Mouse (Mus musculus): Measurements from ENCODE around the gene Nfia. TPM values are rescaled to one million over a fixed set of nuclear protein-coding genes. Genes with fewer than 3 reads are reported as not detected.

The Nfia gene
- total RNA-seq, 1 experiment from 2014 or later, result 11.4 TPM

DNA sequence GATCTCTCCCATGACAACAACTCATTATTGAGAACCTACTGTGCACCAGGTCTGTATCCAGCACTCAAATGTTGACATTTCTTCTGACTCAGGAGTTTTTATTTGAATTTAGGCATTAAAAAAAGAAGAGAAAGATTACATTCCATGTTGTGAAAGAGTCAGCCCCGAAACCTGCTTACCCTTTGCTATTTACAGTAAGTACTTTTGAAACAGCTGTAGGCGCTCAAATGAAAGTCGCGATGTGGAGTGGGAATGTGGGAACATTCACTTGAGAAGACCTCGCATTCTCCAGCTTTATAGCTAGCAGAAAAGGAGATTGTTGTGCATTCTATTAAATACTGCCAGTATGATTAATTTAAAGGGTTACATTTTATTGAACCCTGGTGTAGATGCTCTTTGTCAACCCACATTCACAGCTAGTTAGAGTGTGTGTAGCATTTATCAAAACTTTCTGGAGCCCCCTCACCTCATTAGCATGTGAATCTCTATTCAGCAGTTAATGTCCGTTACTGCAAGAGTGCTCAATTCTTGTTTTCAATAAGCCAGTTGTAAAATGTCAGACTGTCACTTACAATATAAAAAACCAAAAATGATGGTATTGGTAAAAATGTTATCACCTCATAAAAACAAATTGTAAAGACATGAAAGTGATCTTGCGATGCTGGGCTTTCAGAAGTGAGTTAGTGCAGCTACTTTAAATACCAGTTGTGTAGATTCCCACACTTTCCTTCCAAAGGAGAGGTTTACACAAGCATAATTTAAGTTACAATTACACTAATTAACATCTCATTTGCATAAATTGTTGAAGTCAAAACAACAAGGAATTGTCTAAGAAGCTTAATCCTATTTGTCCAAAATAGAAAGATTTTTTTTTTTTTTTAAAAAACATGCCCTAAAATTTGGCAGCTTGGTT is 33.6 kb downstream of the Nfia start:
- ATAC-seq (ENCODE audit: extremely low read depth, insufficient number of reproducible peaks, low FRiP score, poor library complexity, severe bottlenecking), result no peak

DNA sequence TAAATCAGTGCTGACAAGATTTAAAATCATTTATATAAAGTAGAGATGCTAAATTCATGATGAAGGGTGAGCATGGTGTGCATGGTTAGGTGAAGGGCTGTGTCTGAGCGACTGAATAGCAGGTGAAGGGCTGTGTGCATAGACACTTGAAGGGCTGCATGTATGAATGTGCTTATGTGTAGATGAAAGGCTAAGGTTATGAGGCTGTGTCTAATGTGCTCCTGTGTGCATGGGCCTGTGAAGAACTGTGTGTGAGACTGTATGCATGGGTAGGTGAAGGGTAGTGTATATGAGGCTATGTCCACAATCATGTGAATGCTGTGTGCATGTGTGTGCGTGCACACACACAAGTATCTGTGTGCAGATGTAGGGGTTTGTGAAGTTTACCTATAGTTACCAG is 34.4 kb downstream of the Nfia start:
- ATAC-seq (ENCODE audit: extremely low read depth, insufficient number of reproducible peaks, low FRiP score, poor library complexity, severe bottlenecking), result no peak

DNA sequence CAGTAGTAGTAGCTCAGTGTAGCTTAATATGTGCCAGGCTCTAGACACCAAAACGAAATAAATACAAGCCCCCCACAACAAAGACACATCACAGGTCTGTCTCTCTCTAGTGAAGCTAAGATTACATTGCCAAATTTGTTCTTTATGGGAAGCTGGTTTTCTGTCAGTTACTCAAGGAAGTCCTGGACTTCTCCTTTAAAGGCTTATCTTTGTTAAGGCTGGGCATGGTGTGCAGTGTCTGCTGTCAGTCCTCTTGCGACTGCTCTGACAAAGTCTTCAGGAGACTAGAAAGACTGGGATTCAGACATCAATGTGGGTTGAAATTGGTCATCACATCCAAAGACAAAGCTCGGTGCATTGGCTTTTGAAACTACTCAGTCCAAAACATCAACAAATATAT is 36.4 kb downstream of the Nfia start:
- ATAC-seq (ENCODE audit: extremely low read depth, insufficient number of reproducible peaks, low FRiP score, poor library complexity, severe bottlenecking), result no peak

DNA sequence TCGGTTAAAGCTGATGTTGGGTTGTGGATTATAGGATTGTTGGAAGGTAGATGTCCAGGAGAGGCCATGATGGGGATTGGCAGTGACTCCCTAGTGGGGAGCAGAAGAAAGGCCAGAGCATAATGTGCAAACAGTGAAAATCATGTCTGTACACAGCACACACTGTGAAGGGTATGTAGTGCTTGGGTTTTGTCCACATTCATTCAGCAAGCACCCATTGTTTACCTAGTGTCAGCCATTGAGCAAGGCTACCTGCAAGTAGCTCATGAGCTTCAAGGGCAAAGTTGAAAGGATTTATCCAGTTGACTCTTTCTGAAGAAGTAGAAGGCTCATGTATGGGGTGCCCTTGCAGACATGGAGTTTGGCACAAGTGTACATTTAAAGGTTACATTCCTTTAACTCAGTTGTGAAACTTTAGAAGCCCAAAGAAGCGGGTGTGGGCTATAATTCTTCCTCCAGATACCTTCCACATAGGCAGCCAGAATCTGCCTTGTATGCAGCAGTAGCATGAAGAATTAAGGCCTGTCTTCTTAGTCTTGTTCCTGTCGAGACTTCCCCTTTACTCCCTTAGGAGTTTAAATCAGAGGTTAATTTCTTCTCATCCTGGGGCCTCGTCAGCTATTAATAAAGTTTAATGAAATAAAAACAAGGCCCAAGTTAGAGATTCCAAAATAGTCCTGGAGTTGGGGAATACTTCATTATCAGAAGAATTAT is 37.2 kb downstream of the Nfia start:
- no peak for ATAC-seq (ENCODE audit: extremely low read depth, insufficient number of reproducible peaks, low FRiP score, poor library complexity, severe bottlenecking)

GRCm38 (mm10) chr4:97810348-97810939 is 37.9 kb downstream of the Nfia start:
- no peak for ATAC-seq (ENCODE audit: extremely low read depth, insufficient number of reproducible peaks, low FRiP score, poor library complexity, severe bottlenecking)

DNA sequence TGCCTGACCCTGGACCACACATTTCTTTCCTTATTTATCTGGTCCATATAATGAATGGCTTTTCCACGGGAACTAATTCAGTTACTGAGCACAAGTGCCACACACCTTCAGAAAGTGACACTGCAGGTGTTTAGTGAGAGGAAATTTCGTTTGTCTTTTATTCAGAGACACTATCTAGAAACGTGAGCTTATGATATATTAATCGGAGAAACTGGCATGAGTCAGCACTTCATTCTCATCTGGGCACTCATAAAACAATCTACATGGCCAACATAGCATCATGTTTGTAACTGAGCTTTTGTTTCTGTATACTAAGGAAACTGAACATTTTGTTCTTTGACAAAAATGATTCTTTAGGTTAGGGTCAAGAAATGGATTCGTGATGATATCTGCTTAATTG is 40.5 kb downstream of the Nfia start:
- ATAC-seq (ENCODE audit: extremely low read depth, insufficient number of reproducible peaks, low FRiP score, poor library complexity, severe bottlenecking), result no peak

DNA sequence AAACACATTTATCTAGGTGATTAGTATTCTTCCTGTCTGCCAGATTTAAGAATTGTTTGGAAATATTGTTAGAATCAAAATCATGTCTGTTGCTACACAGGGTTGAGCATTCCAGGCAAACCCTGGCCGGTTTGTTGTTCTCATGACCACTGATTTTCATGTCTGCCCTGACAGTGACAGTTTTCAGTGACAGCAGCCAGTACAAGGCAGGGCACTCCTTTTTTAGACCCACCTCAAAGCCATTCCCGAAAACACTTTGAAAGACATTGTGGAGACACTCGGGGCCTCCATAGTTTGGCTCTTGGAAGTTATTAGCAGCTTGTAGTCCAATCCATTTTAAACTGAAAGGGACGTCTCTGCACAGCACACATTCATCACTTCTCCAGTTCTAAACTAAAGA is 41.5 kb downstream of the Nfia start:
- ATAC-seq (ENCODE audit: extremely low read depth, insufficient number of reproducible peaks, low FRiP score, poor library complexity, severe bottlenecking), result no peak

DNA sequence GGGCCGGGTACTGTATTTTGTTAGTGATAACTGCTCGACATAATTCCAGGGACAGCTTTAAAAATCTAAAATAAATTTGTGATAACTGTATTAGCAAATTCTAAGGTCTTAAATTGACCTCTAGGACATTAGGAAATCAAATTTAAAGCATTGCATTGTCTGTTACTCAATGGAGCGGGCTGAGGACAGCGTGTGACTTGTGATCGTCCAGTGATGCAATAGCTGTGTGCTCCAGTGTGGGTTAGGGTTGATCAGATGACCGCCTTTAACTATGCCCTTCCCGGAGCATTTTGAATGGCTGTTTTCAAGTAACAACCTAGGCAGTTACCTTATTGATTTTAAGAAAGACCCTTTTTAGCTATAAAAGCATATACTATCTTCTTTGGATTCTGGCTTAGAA is 42.0 kb downstream of the Nfia start:
- ATAC-seq (ENCODE audit: extremely low read depth, insufficient number of reproducible peaks, low FRiP score, poor library complexity, severe bottlenecking), result no peak

DNA sequence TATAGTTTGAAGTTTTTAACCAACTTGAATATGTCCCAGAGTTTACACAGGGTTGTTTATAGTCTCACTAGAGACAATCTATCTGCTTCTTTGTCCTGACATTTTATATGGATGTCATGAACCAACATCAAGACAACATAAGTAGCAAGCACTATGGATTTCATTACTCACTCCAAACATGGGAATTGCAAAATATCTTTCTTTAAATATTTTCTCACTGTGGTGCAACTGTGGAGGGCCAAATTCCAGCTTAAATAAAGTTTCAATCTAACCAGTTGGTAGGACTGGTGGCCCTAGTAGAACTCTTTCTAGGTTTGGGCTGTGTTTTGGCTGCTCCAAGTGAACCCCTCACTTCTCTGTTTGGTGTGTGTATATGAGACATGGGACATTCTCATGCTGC is 43.5 kb downstream of the Nfia start:
- no peak for ATAC-seq (ENCODE audit: extremely low read depth, insufficient number of reproducible peaks, low FRiP score, poor library complexity, severe bottlenecking)

- no peak for ATAC-seq (ENCODE audit: extremely low read depth, insufficient number of reproducible peaks, low FRiP score, poor library complexity, severe bottlenecking)
These were observed 44.2 kb downstream of the Nfia start for GRCm38 (mm10) chr4:97816753-97817152.

GRCm38 (mm10) chr4:97817741-97818140 is 45.2 kb downstream of the Nfia start:
- no peak for ATAC-seq (ENCODE audit: extremely low read depth, insufficient number of reproducible peaks, low FRiP score, poor library complexity, severe bottlenecking)

GRCm38 (mm10) chr4:97818498-97818897 is 46.0 kb downstream of the Nfia start:
- ATAC-seq (ENCODE audit: extremely low read depth, insufficient number of reproducible peaks, low FRiP score, poor library complexity, severe bottlenecking), result no peak

GRCm38 (mm10) chr4:97819101-97819500 is 46.6 kb downstream of the Nfia start:
- ATAC-seq (ENCODE audit: extremely low read depth, insufficient number of reproducible peaks, low FRiP score, poor library complexity, severe bottlenecking), result no peak

GRCm38 (mm10) chr4:97820474-97821259 is 48.1 kb downstream of the Nfia start:
- ATAC-seq (ENCODE audit: extremely low read depth, insufficient number of reproducible peaks, low FRiP score, poor library complexity, severe bottlenecking), result no peak

DNA sequence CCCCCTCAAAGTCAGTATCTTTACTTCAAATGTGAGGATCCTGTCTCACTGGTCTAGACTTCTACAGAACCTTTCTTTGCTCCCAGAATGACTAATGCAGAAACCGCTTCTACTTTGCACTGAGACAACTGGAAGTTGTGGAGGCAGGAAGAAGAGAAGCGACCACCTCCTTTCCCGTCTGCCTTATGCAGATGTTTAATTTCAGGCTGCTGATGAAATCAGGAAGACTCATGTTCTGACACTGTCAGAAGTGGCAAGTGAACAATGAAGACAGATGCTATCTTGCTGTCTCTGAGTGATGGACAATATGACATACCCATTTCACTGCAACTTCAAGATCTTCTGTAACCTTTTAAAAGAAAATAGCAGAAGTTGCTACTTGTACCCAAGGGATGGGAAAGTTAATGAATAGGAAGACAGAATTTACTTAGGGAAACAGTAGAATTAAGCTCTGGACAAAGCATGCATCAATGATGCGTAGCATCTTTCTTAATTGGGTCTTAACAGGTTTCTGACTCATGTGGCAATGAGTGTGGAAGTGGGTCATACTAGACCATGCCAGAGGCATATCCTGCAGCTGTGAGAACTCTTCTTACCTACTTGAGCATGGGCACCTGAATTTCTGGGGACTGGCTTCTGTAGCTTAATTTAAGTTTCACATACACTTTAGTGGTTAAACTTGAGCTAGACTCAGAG is 49.2 kb downstream of the Nfia start:
- no peak for ATAC-seq (ENCODE audit: extremely low read depth, insufficient number of reproducible peaks, low FRiP score, poor library complexity, severe bottlenecking)

- ATAC-seq (ENCODE audit: extremely low read depth, insufficient number of reproducible peaks, low FRiP score, poor library complexity, severe bottlenecking), result no peak
These were observed 51.0 kb downstream of the Nfia start for GRCm38 (mm10) chr4:97823512-97823911.

DNA sequence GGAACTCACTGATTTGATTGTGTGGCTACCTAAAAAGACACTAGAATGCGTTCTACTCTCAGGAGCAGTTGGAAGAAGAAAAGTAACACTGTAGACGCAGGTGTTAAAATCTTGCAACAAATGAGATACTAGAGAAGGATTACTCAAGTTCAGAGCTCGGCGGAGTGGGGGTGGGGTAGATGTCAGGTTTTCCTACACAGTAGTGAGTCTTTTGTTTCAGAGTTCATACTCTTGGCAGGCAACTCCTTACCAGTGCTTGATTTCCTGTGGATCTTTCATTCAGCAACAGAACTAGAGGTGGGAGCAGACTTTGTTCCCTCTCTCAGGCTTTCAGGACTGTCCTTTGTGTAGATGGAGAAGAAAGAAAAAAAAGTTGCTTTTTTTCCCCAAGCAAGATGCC is 51.9 kb downstream of the Nfia start:
- ATAC-seq (ENCODE audit: extremely low read depth, insufficient number of reproducible peaks, low FRiP score, poor library complexity, severe bottlenecking), result no peak

DNA sequence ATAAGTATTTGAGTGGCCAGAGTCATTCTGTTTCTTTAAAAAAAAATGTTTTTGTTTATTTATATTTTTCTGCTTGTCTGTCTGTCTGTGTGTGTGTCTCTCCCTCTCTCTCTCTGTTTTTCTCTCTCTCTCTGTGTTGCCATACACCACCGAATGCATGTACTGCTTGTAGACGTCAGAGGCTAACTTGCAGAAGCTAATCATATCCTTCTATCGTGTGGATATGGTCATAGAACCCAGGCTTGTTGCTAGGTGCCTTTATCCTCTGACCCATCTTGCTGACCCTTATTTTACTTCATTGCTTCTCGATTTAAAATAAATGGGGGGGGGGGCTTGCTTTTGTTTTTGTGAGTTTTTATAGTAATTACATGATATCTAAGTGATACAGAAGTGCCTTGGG is 52.9 kb downstream of the Nfia start:
- no peak for ATAC-seq (ENCODE audit: extremely low read depth, insufficient number of reproducible peaks, low FRiP score, poor library complexity, severe bottlenecking)

- no peak for ATAC-seq (ENCODE audit: extremely low read depth, insufficient number of reproducible peaks, low FRiP score, poor library complexity, severe bottlenecking)
These were observed 53.3 kb downstream of the Nfia start for GRCm38 (mm10) chr4:97825841-97826240.

All from neutrophil, adult 5-6 weeks (primary cell).